Mouse (Mus musculus): Measurements from ENCODE around the gene H2-K1. TPM values are rescaled to one million over a fixed set of nuclear protein-coding genes. Genes with fewer than 3 reads are reported as not detected.

The H2-K1 gene
- polyA plus RNA-seq (2015; fragmentation: Nextera tagmentation; extraction: Ambion mirVana) = 55.5 and 83.8 TPM in 2 replicates

- Histone ChIP-seq H3K4me3 (ENCODE audit: low read length) (peak within 1 kb of the TSS; percentile 60), H3K9ac (ENCODE audit: low read length) (peak within 1 kb of the TSS; percentile 68), H3K4me2 (ENCODE audit: low read depth, low read length) (peak within 1 kb of the TSS; percentile 94), H3K9me3 (ENCODE audit: control insufficient read depth, low read length) (no peaks in the 10 kb centered on the region), H3K36me3 (ENCODE audit: control insufficient read depth, insufficient read depth, low read length) (no peaks in the 10 kb centered on the region), H3K27ac (ENCODE audit: low read length) (no peak within 1 kb of the TSS), H3K4me1 (replicated peaks; ENCODE audit: control insufficient read depth, insufficient read depth, low read length) (peaks cover 6% of the 10 kb centered on the region; the same call in 1 of the 2 replicates), H3K27me3 (ENCODE audit: control insufficient read depth, insufficient read depth, low read depth, low read length) (peaks cover 18% of the 10 kb centered on the region)
- peak; percentile 97 for ATAC-seq (ENCODE audit: low read depth)
- WGBS = under 1% methylated on average over 24 of the region's 30 CpGs
These were observed at the start of gene H2-K1 for GRCm38 (mm10) chr17:34000150-34000537. TSS of gene H2-K1 (minus strand) at chr17:34000347.

GRCm38 (mm10) chr17:34047404-34048050 lies 47.4 kb upstream of the H2-K1 start:
- H3K4me3 ChIP-seq (ENCODE audit: low read length) = no peak overlapping the region
- no peaks in the 10 kb centered on the region for H3K4me1 ChIP-seq (replicated peaks; ENCODE audit: control insufficient read depth, insufficient read depth, low read length)
- ATAC-seq (ENCODE audit: low read depth) = no peak
- H3K36me3 ChIP-seq (ENCODE audit: control insufficient read depth, insufficient read depth, low read length) = no peaks in the 10 kb centered on the region
- no peak overlapping the region for H3K4me2 ChIP-seq (ENCODE audit: low read depth, low read length)
- no peak overlapping the region for H3K9ac ChIP-seq (ENCODE audit: low read length)
- no peaks in the 10 kb centered on the region for H3K27me3 ChIP-seq (ENCODE audit: control insufficient read depth, insufficient read depth, low read depth, low read length)
- peaks cover 5% of the 10 kb centered on the region for H3K9me3 ChIP-seq (ENCODE audit: control insufficient read depth, low read length)
- no peak overlapping the region for H3K27ac ChIP-seq (ENCODE audit: low read length)
- 85% methylated on average over 5 of the region's 5 CpGs for WGBS

- Histone ChIP-seq H3K4me2 (ENCODE audit: low read depth, low read length) (no peak overlapping the region), H3K4me3 (ENCODE audit: low read length) (no peak overlapping the region), H3K9me3 (ENCODE audit: control insufficient read depth, low read length) (peaks cover 5% of the 10 kb centered on the region), H3K4me1 (replicated peaks; ENCODE audit: control insufficient read depth, insufficient read depth, low read length) (peaks cover 7% of the 10 kb centered on the region; the same call in 1 of the 2 replicates), H3K9ac (ENCODE audit: low read length) (no peak overlapping the region), H3K36me3 (ENCODE audit: control insufficient read depth, insufficient read depth, low read length) (no peaks in the 10 kb centered on the region), H3K27me3 (ENCODE audit: control insufficient read depth, insufficient read depth, low read depth, low read length) (peaks cover 3% of the 10 kb centered on the region; the same call in 1 of the 2 replicates), H3K27ac (ENCODE audit: low read length) (no peak overlapping the region)
- 72% methylated on average over 14 of the region's 14 CpGs for WGBS
- no peak for ATAC-seq (ENCODE audit: low read depth)
These were observed 45.8 kb upstream of the H2-K1 start for GRCm38 (mm10) chr17:34045941-34046340.

- Histone ChIP-seq H3K9me3 (ENCODE audit: control insufficient read depth, low read length) (no peaks in the 10 kb centered on the region), H3K4me3 (ENCODE audit: low read length) (no peak overlapping the region), H3K4me2 (ENCODE audit: low read depth, low read length) (peak overlapping the region; percentile 58), H3K27me3 (ENCODE audit: control insufficient read depth, insufficient read depth, low read depth, low read length) (peaks cover 8% of the 10 kb centered on the region), H3K4me1 (replicated peaks; ENCODE audit: control insufficient read depth, insufficient read depth, low read length) (peaks cover 23% of the 10 kb centered on the region), H3K27ac (ENCODE audit: low read length) (no peak overlapping the region), H3K36me3 (ENCODE audit: control insufficient read depth, insufficient read depth, low read length) (peaks cover 25% of the 10 kb centered on the region), H3K9ac (ENCODE audit: low read length) (peak overlapping the region; percentile 21)
- WGBS = 17% methylated on average over 17 of the region's 17 CpGs
- peak; percentile 11; the same call in 1 of the 2 replicates for ATAC-seq (ENCODE audit: low read depth)
These were observed 39.7 kb upstream of the H2-K1 start for GRCm38 (mm10) chr17:34039562-34040450.

- H3K9me3 ChIP-seq (ENCODE audit: control insufficient read depth, low read length) = no peaks in the 10 kb centered on the region
- H3K36me3 ChIP-seq (ENCODE audit: control insufficient read depth, insufficient read depth, low read length) = peaks cover 27% of the 10 kb centered on the region
- H3K4me3 ChIP-seq (ENCODE audit: low read length) = peak within 1 kb of the TSS; percentile 22
- H3K4me2 ChIP-seq (ENCODE audit: low read depth, low read length) = peak within 1 kb of the TSS; percentile 58
- peak within 1 kb of the TSS; percentile 31 for H3K9ac ChIP-seq (ENCODE audit: low read length)
- no peak within 1 kb of the TSS; the same call in 1 of the 2 replicates for H3K27ac ChIP-seq (ENCODE audit: low read length)
- peak; percentile 32 for ATAC-seq (ENCODE audit: low read depth)
- peaks cover 23% of the 10 kb centered on the region for H3K4me1 ChIP-seq (replicated peaks; ENCODE audit: control insufficient read depth, insufficient read depth, low read length)
- WGBS = 7% methylated on average over 28 of the region's 28 CpGs
- peaks cover 8% of the 10 kb centered on the region for H3K27me3 ChIP-seq (ENCODE audit: control insufficient read depth, insufficient read depth, low read depth, low read length)
These were observed 38.9 kb upstream of the H2-K1 start, which contains the start of gene Col11a2 for GRCm38 (mm10) chr17:34038878-34039561. TSS of gene Col11a2 (plus strand) at chr17:34039437.

- peaks cover 8% of the 10 kb centered on the region for H3K27me3 ChIP-seq (ENCODE audit: control insufficient read depth, insufficient read depth, low read depth, low read length)
These were observed 38.3 kb upstream of the H2-K1 start for GRCm38 (mm10) chr17:34038440-34038839.

GRCm38 (mm10) chr17:34037241-34037640 lies 37.1 kb upstream of the H2-K1 start:
- H3K4me3 ChIP-seq (ENCODE audit: low read length) = no peak overlapping the region
- H3K9ac ChIP-seq (ENCODE audit: low read length) = no peak overlapping the region
- peaks cover 8% of the 10 kb centered on the region for H3K27me3 ChIP-seq (ENCODE audit: control insufficient read depth, insufficient read depth, low read depth, low read length)
- H3K27ac ChIP-seq (ENCODE audit: low read length) = no peak overlapping the region
- no peak for ATAC-seq (ENCODE audit: low read depth)
- H3K4me2 ChIP-seq (ENCODE audit: low read depth, low read length) = no peak overlapping the region
- no peaks in the 10 kb centered on the region for H3K9me3 ChIP-seq (ENCODE audit: control insufficient read depth, low read length)
- 81% methylated on average over 7 of the region's 7 CpGs for WGBS
- H3K36me3 ChIP-seq (ENCODE audit: control insufficient read depth, insufficient read depth, low read length) = peaks cover 28% of the 10 kb centered on the region
- H3K4me1 ChIP-seq (replicated peaks; ENCODE audit: control insufficient read depth, insufficient read depth, low read length) = peaks cover 33% of the 10 kb centered on the region

More at GRCm38 (mm10) chr17:34038440-34038839, 38.3 kb upstream of the H2-K1 start:
- WGBS = 10% methylated on average over 17 of the region's 21 CpGs
- Histone ChIP-seq H3K36me3 (ENCODE audit: control insufficient read depth, insufficient read depth, low read length) (peaks cover 28% of the 10 kb centered on the region), H3K4me2 (ENCODE audit: low read depth, low read length) (peak overlapping the region; percentile 58), H3K4me1 (replicated peaks; ENCODE audit: control insufficient read depth, insufficient read depth, low read length) (peaks cover 24% of the 10 kb centered on the region), H3K9me3 (ENCODE audit: control insufficient read depth, low read length) (no peaks in the 10 kb centered on the region), H3K27ac (ENCODE audit: low read length) (no peak overlapping the region; the same call in 1 of the 2 replicates), H3K9ac (ENCODE audit: low read length) (0 out of 2 replicates have a peak overlapping the region, but pooled peaks have one; percentile 31), H3K4me3 (ENCODE audit: low read length) (peak overlapping the region; percentile 22)
- ATAC-seq (ENCODE audit: low read depth) = peak; percentile 27

GRCm38 (mm10) chr17:34036647-34037046 lies 36.5 kb upstream of the H2-K1 start:
- 74% methylated on average over 10 of the region's 10 CpGs for WGBS
- Histone ChIP-seq H3K4me2 (ENCODE audit: low read depth, low read length) (no peak overlapping the region), H3K27ac (ENCODE audit: low read length) (no peak overlapping the region), H3K4me3 (ENCODE audit: low read length) (no peak overlapping the region), H3K9ac (ENCODE audit: low read length) (no peak overlapping the region), H3K27me3 (ENCODE audit: control insufficient read depth, insufficient read depth, low read depth, low read length) (peaks cover 8% of the 10 kb centered on the region), H3K9me3 (ENCODE audit: control insufficient read depth, low read length) (no peaks in the 10 kb centered on the region), H3K36me3 (ENCODE audit: control insufficient read depth, insufficient read depth, low read length) (peaks cover 28% of the 10 kb centered on the region), H3K4me1 (replicated peaks; ENCODE audit: control insufficient read depth, insufficient read depth, low read length) (peaks cover 32% of the 10 kb centered on the region)
- no peak for ATAC-seq (ENCODE audit: low read depth)
